Mouse (Mus musculus): ENCODE measurements around the gene Slc22a29. TPM values are rescaled to one million over a fixed set of nuclear protein-coding genes. Genes with fewer than 3 reads are reported as not detected.
"Not testable (repeated sequence)": the region's sequence is repeated elsewhere in the genome, so short reads cannot be mapped to it uniquely, and the experiment has no call there.

Slc22a29 gene
- not detected in 2 replicates for polyA plus RNA-seq (2014; fragmentation: Nextera tagmentation; extraction: Ambion mirVana)

- Histone ChIP-seq H3K4me1 (ENCODE audit: insufficient read depth) (no peaks in the 10 kb centered on the region), H3K9me3 (ENCODE audit: low read depth, low read length) (no peaks in the 10 kb centered on the region), H3K4me3 (ENCODE audit: low read depth, low read length) (no peak within 1 kb of the TSS), H3K36me3 (ENCODE audit: insufficient read depth) (no peaks in the 10 kb centered on the region), H3K27ac (ENCODE audit: low read depth) (no peak within 1 kb of the TSS), H3K4me2 (no peak within 1 kb of the TSS), H3K27me3 (ENCODE audit: insufficient read depth, low read length) (no peaks in the 10 kb centered on the region), H3K9ac (no peak within 1 kb of the TSS)
- no peak for TF ChIP-seq CTCF (IDR thresholded peaks at IDR 0.05; ENCODE audit: low read depth)
- DNase-seq (no peak), ATAC-seq (ENCODE audit: insufficient read depth) (no peak)
- WGBS, result 79% methylated on average over 2 of the region's 2 CpGs
These were observed at the start of gene Slc22a29 for GRCm38 (mm10) chr19:8218800-8219199. Gene Slc22a29, minus strand, starts transcription at chr19:8218900.

GRCm38 (mm10) chr19:8265324-8265723 lies 46.6 kb upstream of the Slc22a29 start:
- H3K27me3 ChIP-seq (ENCODE audit: insufficient read depth, low read length), result no peaks in the 10 kb centered on the region
- WGBS, result 74% methylated on average over 3 of the region's 3 CpGs
- no peaks in the 10 kb centered on the region for H3K4me1 ChIP-seq (ENCODE audit: insufficient read depth)
- no peak for ATAC-seq (ENCODE audit: insufficient read depth)
- no peak overlapping the region for H3K4me2 ChIP-seq
- no peak for DNase-seq
- no peak overlapping the region for H3K4me3 ChIP-seq (ENCODE audit: low read depth, low read length)
- no peak for TF ChIP-seq CTCF (IDR thresholded peaks at IDR 0.05; ENCODE audit: low read depth)
- no peaks in the 10 kb centered on the region for H3K36me3 ChIP-seq (ENCODE audit: insufficient read depth)
- H3K9me3 ChIP-seq (ENCODE audit: low read depth, low read length), result no peaks in the 10 kb centered on the region
- no peak overlapping the region for H3K27ac ChIP-seq (ENCODE audit: low read depth)
- no peak overlapping the region for H3K9ac ChIP-seq

GRCm38 (mm10) chr19:8252705-8253037 lies 34.0 kb upstream of the Slc22a29 start:
- H3K9ac ChIP-seq, result peak overlapping the region; percentile 52
- H3K27ac ChIP-seq (ENCODE audit: low read depth), result peak overlapping the region; percentile 48
- no peak for TF ChIP-seq CTCF (IDR thresholded peaks at IDR 0.05; ENCODE audit: low read depth)
- peak overlapping the region; percentile 40 for H3K4me3 ChIP-seq (ENCODE audit: low read depth, low read length)
- no peaks in the 10 kb centered on the region for H3K4me1 ChIP-seq (ENCODE audit: insufficient read depth)
- ATAC-seq (ENCODE audit: insufficient read depth) (no peak; the same call in none of the 2 replicates), DNase-seq (no peak)
- WGBS, result 28% methylated on average over 3 of the region's 3 CpGs
- H3K36me3 ChIP-seq (ENCODE audit: insufficient read depth), result no peaks in the 10 kb centered on the region
- H3K4me2 ChIP-seq, result peak overlapping the region; percentile 67
- H3K9me3 ChIP-seq (ENCODE audit: low read depth, low read length), result no peaks in the 10 kb centered on the region
- no peaks in the 10 kb centered on the region for H3K27me3 ChIP-seq (ENCODE audit: insufficient read depth, low read length)

- no peaks in the 10 kb centered on the region for H3K27me3 ChIP-seq (ENCODE audit: insufficient read depth, low read length)
- H3K4me2 ChIP-seq, result peak overlapping the region; percentile 67
- no peaks in the 10 kb centered on the region for H3K9me3 ChIP-seq (ENCODE audit: low read depth, low read length)
- DNase-seq, result peak; percentile 61
- WGBS, result 11% methylated on average over 53 of the region's 58 CpGs
- H3K27ac ChIP-seq (ENCODE audit: low read depth), result peak overlapping the region; percentile 48
- TF ChIP-seq CTCF (IDR thresholded peaks at IDR 0.05; ENCODE audit: low read depth), result no peak
- peak overlapping the region; percentile 40 for H3K4me3 ChIP-seq (ENCODE audit: low read depth, low read length)
- no peaks in the 10 kb centered on the region for H3K4me1 ChIP-seq (ENCODE audit: insufficient read depth)
- no peaks in the 10 kb centered on the region for H3K36me3 ChIP-seq (ENCODE audit: insufficient read depth)
- H3K9ac ChIP-seq, result peak overlapping the region; percentile 52
- peak; percentile 97 for ATAC-seq (ENCODE audit: insufficient read depth)
These were observed 33.4 kb upstream of the Slc22a29 start for GRCm38 (mm10) chr19:8251896-8252704.

GRCm38 (mm10) chr19:8228916-8229315 lies 10.2 kb upstream of the Slc22a29 start:
- no peaks in the 10 kb centered on the region for H3K36me3 ChIP-seq (ENCODE audit: insufficient read depth)
- no peak for TF ChIP-seq CTCF (IDR thresholded peaks at IDR 0.05; ENCODE audit: low read depth)
- DNase-seq (no peak), ATAC-seq (ENCODE audit: insufficient read depth) (no peak)
- no peaks in the 10 kb centered on the region for H3K4me1 ChIP-seq (ENCODE audit: insufficient read depth)
- H3K27me3 ChIP-seq (ENCODE audit: insufficient read depth, low read length), result no peaks in the 10 kb centered on the region
- no peak overlapping the region for H3K27ac ChIP-seq (ENCODE audit: low read depth)
- no peak overlapping the region for H3K4me3 ChIP-seq (ENCODE audit: low read depth, low read length)
- H3K9ac ChIP-seq, result no peak overlapping the region
- H3K9me3 ChIP-seq (ENCODE audit: low read depth, low read length), result no peaks in the 10 kb centered on the region
- H3K4me2 ChIP-seq, result no peak overlapping the region

- no peak for TF ChIP-seq CTCF (IDR thresholded peaks at IDR 0.05; ENCODE audit: low read depth)
- Histone ChIP-seq H3K9me3 (ENCODE audit: low read depth, low read length) (no peaks in the 10 kb centered on the region), H3K4me3 (ENCODE audit: low read depth, low read length) (no peak overlapping the region), H3K9ac (no peak overlapping the region), H3K4me1 (ENCODE audit: insufficient read depth) (no peaks in the 10 kb centered on the region), H3K36me3 (ENCODE audit: insufficient read depth) (no peaks in the 10 kb centered on the region), H3K4me2 (no peak overlapping the region), H3K27ac (ENCODE audit: low read depth) (no peak overlapping the region), H3K27me3 (ENCODE audit: insufficient read depth, low read length) (no peaks in the 10 kb centered on the region)
- DNase-seq (no peak), ATAC-seq (ENCODE audit: insufficient read depth) (no peak)
- 62% methylated on average over 2 of the region's 2 CpGs for WGBS
These were observed 69.7 kb downstream of the Slc22a29 start for GRCm38 (mm10) chr19:8148787-8149523.

GRCm38 (mm10) chr19:8142716-8143115 lies 76.0 kb downstream of the Slc22a29 start:
- H3K9me3 ChIP-seq (ENCODE audit: low read depth, low read length); H3K27ac ChIP-seq (ENCODE audit: low read depth); H3K4me3 ChIP-seq (ENCODE audit: low read depth, low read length); H3K4me1 ChIP-seq (ENCODE audit: insufficient read depth); DNase-seq; H3K36me3 ChIP-seq (ENCODE audit: insufficient read depth); ATAC-seq (ENCODE audit: insufficient read depth); H3K27me3 ChIP-seq (ENCODE audit: insufficient read depth, low read length); H3K9ac ChIP-seq; H3K4me2 ChIP-seq: not testable (repeated sequence)
- 70% methylated on average over 2 of the region's 2 CpGs for WGBS

GRCm38 (mm10) chr19:8134127-8134841 lies 84.4 kb downstream of the Slc22a29 start:
- DNase-seq; H3K27ac ChIP-seq (ENCODE audit: low read depth); H3K4me1 ChIP-seq (ENCODE audit: insufficient read depth); H3K36me3 ChIP-seq (ENCODE audit: insufficient read depth); H3K4me2 ChIP-seq; ATAC-seq (ENCODE audit: insufficient read depth); H3K9ac ChIP-seq; H3K9me3 ChIP-seq (ENCODE audit: low read depth, low read length); H3K4me3 ChIP-seq (ENCODE audit: low read depth, low read length); H3K27me3 ChIP-seq (ENCODE audit: insufficient read depth, low read length): not testable (repeated sequence)
- 64% methylated on average over 14 of the region's 14 CpGs for WGBS

GRCm38 (mm10) chr19:8131881-8132280 lies 86.8 kb downstream of the Slc22a29 start, which contains the start of gene Slc22a28:
Gene Slc22a28, minus strand, starts transcription at chr19:8131982.
- not testable (repeated sequence) for H3K9me3 ChIP-seq (ENCODE audit: low read depth, low read length); H3K36me3 ChIP-seq (ENCODE audit: insufficient read depth); H3K27me3 ChIP-seq (ENCODE audit: insufficient read depth, low read length); DNase-seq; H3K4me2 ChIP-seq; ATAC-seq (ENCODE audit: insufficient read depth); H3K27ac ChIP-seq (ENCODE audit: low read depth); H3K4me3 ChIP-seq (ENCODE audit: low read depth, low read length); H3K9ac ChIP-seq; H3K4me1 ChIP-seq (ENCODE audit: insufficient read depth)
- 84% methylated on average over 2 of the region's 3 CpGs for WGBS

Data from lung, embryonic 14.5 days (tissue).